Mouse (Mus musculus) small intestine, adult 2 months (tissue): Measurements from ENCODE around the gene Ptprf.

Experiments used
- CTCF ChIP-seq: fragments of 200-500 bp; IDR thresholded peaks from 2 replicates; pipeline ENCODE4 v1.5.1; 2012; ENCODE audit warnings: low read depth, mild to moderate bottlenecking, control low read depth, inconsistent platforms, low read length, moderate library complexity, mixed read lengths; ENCODE audit not compliant: insufficient replicate concordance, insufficient read length; ENCODE audit errors: extremely low read depth
- POLR2A ChIP-seq: fragments of 200-500 bp; IDR thresholded peaks from 2 replicates; pipeline ENCODE4 v1.6.1; 2012; ENCODE audit warnings: low read depth, mild to moderate bottlenecking, control low read depth, inconsistent platforms, low read length, moderate library complexity

DNA sequence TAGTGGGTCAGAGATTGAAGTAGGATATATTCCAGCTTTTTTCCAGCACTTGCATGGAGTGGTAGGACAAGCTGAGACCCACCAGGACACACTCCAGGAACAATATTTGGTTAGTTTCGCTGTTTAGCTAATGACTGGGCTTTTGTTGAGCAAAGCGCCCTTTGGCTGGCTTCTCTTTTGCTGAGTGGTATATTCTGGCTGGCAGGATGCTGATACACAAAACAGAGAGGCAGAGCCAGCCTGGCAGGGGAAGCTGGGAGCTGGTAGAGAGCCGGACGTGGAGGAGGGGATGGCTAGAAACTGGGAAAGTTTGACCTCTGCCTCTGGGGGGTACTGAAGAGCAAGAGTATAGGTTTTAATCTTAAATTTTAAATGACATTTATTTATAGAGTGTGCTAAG is 13.8 kb upstream of the Ptprf start:
- TF ChIP-seq CTCF (no peak), POLR2A (no peak)
